Mouse (Mus musculus): ENCODE data around the gene Brd7.

Gene Brd7

DNA sequence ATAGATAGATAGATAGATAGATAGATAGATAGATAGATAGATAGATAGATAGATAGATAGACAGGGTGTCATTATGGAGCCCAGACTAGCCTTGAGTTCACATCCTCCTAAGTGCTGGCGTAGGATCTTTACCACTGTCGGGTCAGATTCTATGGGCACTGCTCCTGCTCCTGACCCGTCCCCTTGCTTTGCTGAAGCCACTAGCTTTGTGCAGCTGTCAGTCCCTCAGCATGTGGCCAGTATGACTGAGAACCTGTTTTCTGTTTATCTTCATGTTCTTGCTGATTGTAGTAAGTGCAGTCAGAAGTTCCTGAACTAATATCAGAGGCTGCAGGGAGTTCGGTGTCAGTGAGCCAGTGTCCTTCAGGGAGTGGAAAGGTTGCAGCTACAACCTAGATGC, 54.3 kb downstream of the Brd7 start:
- DNase-seq = no peak

DNA sequence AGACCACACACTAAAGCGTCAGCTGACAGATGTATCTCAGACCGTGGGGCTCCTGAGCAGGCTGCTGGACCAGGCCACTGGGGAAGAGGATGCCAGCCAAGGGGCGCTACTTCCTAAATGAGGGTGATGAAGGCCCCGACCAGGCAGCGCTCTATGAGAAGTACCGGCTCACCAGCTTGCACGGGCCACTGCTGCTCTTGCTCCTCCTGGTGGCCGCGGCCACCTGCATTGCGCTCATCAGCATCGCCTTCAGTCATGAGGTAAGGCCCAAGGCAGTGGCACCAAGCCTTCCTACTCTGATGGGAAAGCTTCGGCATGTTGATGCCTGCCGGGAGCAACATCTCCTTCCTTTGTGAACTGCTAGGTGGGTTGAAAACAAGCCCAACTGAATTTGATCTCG, 55.5 kb downstream of the Brd7 start:
- peak; percentile 54 to 69 for DNase-seq

DNA sequence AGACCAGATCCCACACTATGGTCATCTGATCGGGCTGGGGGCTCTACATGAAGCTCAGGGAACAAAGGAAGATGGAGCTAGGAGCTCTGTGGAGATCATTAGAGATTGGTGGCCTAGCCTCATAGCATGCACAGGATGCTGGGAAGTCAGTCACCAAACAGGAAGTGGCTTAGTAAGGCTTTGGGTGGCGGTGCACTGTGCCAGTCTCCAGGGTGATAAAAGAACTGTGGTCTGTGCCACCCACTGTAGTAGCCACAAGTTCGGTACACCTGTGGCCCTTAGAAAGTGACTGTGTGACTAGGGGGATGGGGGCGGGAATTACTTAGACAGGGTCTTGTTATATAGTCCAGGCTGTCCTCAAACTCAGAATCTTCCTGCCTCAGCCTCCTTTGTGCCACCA, 56.2 kb downstream of the Brd7 start:
- DNase-seq = no peak

DNA sequence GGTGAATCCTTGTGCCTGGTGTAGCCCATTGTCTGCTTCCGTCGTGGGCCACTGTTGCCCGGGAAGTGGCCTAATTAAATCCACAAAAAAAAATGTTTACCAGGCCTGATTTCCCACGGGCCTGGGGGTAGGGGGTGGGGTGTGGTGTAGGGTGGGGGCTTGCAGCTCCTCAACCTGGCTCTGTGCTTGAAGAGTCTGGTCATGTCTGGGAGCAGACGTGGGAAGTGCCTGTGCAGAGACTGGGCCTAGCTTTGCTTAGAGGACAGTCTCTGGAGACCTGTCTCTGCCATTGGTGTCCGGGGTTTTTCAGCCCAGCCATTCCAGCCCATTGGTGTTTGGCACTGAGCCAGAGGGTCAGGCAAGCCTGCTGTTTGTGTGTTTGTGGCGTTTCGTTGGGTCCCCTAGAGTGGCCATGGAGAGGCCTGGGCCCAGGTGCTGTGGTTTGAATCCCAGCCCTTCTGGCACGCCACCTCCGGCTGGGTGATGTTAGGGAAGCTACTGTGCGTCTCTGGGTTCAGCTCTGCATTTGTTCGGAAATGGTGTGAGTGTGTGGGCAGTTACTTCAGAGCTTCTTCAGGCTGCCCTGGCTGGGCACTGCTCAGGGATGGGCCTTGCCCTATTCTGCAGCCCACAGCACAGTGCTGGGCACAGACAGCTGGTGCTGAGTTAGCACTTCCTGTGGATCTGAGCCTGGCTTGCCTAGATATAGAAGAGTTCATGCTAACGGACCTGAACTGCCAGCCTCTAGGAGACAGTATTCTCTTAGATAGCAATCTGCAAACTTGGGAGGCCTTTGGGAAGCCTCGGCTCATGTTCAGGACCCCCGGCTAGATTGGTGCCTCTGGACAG, 60.2 kb downstream of the Brd7 start:
- peak; percentile 36 to 41 for DNase-seq

DNA sequence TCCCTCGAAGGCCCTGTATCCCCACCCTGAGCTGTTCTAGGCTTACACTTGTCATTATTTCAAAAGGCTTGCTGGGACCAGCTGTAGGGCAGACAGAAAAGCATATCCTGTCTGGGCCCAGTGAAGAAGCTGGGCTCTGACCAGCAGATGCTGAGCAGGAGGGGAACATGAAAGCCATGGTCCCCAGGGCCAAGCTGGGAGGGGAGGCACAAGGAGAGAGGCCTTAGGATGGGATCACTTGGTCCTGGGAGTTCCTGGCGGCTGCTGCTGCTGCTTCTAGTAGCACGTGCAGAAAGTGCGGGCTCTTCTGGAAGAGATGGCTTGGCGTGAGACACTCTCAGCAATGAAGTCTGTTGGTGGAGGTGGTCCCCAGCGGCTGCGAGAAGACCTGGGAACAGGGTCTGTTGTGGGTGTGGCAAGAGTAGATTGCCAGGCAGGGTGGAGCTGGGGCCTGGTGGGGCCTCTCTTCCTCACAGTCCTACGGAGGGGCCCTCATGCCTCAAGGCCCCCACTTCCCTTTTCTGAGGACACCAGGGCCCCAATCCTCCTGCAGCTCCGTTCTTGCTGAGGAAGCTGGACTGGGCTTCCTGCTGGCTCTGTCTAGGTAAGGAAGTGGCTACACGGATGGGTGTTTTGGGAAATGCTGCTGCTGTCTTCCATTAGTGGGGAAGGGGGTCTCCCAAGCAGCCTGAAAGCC, 61.9 kb downstream of the Brd7 start:
- DNase-seq = no peak

DNA sequence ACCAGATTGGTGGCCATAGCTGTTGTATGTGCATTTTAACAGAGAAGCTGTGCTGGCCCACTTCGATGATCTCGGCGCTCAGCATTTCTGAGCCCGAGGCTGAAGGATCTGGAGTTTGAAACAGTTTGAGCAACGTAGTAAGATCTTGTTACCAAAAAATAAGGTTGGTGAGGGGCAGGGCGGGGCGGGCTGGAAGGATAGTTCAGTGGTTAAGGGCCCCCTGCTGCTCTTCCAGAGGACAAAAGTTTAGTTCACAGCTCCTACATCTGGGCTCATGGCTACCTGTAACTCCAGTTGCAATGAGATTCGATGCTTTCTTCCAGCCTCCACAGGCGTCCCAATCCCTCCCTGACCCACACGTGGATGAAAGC, 63.3 kb downstream of the Brd7 start:
- no peak for DNase-seq

DNA sequence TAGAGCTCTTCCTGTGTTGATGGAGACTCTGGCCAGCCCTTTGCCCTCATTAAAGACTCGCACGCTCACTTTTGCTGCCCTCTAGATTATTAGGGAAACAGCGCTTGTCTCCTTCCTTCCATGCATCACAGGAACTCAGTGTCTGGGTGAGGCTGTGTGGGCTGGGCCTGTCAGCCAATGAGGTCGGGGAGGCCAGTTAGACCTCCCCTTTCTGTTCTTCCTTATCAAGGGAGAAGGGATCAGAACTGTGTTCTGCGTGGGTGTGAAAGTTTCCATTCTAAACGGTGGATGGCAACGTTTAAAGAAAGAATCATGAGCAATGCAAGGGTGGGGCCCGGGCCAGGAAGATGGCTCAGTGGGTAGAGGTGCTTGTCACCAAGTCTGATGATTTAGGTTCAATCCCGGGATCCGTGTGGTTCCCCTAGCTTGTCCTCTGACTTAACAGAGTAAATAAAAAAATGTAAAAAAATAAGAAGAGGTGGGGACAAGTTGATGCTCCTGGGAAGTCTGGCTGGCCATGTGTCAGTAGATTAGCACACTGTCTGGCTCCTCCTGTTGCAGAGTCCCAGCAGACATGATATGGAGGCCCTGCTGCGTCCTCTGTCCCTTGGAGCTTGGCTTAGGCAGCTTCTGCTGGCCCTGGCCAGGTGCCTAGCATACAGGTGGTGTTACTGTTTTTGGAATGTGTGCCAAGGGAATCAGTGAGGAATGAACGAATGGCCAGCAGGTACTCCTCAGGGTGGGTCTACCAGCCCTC, 63.8 kb downstream of the Brd7 start:
- peak; percentile 23 to 40 for DNase-seq

DNA sequence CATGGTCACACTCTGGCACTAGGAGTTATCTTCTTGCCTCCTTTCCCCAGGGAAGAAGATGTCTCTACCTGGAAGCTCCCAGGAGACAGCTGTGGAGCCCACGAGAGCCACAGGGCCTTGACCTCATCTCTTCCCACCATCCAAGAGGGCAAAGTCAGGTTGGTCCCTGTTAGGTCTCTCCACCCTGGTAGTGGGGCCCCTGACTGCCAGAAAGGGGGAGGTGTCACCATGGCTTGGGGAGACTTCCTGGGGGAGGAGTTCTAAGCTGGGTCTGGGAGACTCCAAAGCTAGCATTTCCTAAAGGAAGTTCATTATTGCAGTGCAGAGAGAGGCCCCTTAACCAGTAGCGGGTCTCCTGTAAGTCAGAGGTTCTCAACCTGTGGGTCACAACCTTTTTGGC, 67.0 kb downstream of the Brd7 start:
- no peak for DNase-seq

DNA sequence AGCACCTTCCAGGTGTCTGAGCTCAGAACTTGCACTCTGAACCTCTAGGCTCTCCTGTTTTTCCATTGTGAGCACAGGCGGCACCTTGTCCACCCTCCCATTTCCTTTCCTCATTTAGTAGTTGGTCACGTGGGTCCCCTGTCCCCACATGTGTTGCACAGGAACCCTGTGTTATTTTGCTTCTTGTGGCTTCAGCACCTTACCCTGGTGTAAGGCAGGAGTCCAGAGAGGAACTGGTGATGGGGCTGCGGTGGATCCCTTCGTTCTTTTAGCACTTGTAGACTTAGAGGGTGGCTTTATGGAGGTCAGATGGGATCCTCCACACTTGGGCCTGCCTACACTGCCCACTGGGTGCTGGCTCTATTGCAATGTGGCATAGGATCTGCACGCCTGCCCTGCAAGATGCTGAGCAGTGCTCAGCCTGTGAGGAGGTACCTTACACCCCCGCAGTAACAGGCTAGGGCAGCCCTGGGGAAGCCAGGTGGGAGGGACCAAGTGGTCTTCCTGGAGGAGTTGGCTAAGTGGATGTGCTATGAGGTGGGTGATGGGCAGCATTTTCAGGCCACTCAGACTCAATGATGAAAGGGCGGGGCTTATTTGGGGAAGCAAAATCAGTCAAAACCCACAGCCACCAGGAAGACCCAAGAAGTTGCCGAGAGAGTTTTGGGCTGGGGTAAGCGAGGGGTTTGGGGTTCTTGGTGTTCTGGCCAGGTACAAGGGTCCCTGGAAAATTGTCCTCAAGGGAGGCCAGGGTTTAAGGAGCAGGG, 68.2 kb downstream of the Brd7 start:
- DNase-seq = no peak

DNA sequence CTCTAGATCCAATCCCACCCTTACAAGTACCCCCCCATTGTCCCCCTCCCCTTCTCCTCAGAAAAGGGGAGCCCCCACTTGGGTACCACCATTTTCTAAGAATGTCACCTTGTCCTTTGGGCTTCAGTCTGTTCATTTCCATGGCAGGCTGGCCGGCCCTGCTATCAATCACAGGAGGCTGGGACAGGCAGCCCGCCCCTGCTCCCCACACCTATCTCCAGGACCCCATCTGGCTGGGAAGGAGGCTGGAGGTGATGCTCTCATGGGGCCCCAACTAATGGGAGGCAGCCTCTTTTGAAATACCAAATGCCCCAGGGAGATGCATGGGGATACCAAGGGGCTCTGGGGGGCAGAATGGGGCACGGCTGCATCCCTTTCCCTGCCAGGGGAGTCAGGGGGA, 69.1 kb downstream of the Brd7 start:
- DNase-seq = no peak

DNA sequence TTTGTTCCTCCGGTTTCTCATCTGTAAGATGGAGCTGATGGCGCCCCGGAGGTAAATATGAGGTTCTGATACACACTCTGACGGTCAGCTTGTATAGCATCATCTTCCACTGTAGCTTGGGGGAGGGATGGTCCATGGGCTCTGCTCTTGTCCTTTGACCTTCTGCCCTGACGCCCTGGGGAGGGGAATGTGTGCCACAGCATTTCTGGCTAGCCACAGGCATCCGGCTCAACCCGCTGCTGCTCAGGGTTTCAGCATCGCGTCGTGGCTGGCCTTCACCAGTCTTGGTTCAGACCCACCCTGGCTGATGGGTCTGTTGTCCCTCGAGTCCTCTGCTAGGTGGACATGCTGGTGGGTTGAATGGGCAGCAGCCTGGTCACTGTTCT, 70.7 kb downstream of the Brd7 start:
- no peak for DNase-seq

DNA sequence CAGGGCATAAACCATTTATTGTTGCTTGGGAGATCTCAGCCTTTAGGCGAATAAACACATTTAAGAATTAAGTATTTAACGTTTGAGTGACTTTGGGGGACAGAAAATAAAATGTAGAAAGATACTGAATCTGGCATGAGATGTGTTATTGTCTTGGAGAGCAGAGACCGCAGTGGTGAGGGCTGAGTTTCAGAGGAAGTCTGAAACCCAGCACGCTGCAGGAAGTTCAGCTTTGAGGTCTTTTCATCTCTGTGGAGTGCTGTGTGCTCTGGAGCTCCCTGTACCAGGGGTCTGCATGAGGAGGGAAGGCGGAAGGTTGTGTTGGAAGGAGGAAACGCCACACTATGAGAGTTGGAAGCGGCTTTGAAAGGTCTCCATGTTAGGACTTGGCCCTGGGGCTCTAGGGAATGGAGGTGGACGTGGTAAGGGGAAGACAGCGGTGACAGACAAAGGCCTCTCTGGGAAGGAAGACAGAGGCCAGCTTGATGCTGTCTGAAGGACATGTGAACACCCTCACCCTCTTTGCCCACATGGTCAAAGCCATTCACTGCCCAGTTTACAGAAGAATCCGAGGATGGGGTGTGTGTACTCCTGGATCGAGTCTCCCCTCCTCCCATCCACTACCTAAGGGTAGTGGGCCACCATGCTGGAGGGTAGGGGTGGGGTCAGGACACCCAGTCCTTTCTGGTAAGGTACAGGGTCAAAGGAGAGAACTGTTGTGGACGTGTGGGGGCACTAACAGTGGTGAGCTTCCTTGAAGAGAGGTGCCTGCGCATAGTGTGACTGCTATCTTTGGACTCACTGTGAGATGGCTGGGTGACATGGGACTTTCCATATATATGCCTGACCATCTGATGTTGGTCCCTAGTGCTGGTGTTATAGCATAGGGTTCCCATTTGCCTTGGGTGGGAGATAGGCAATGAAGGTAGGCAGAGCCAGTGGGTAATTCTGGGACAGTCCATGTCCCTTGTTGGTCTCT, 71.4 kb downstream of the Brd7 start:
- DNase-seq = no peak

DNA sequence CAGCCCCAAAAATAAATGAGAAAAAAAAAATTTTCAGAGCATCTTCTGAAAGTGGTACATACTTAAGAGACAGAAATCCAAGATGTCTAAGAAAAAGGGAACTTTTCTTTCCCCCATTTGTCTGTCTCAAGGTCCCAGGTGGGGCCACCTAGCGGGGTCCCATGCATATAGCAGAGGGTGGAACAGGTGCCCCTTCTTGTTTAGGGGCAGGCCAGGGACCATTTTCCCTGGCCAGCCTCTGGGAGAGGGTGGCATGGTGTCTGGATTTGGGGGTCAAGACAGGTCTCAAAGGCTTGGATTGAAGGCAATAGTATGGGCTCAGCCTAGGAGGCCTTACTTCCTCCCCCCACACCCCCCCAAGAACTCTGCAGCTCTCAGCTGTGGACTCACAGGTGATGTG, 72.1 kb downstream of the Brd7 start:
- no peak for DNase-seq

DNA sequence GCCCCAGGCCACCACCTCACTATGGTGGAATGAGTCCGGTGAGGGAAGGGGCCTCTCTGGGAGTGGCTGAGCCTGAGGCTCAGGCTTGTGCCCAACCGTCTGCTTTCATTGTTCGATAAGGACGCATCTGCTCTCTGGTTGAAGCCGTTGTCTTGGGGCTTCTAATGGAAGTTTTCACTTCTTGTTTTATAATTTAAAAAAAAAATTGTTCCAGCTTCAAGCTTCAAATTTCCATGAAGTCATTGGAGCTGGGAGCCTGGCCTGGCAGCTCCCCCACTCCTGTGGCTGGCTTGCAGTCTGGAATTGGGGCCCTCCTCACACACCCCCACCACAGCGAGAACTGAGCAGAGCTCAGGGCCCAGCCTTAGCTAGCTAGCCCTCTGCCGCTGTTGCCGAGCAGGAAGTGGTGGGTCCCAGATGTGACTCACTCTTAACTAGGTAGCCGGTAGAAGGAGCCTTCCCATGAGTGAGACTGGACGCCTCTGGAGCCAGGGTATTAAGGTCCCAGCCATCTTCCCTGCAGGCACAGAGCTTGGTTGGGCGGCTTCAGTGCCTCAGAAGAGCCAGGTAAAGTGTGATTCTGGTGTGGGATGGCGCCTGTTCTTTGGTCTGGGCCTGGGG, 73.3 kb downstream of the Brd7 start:
- DNase-seq = peak in 1 of 2 experiments; percentile 38

DNA sequence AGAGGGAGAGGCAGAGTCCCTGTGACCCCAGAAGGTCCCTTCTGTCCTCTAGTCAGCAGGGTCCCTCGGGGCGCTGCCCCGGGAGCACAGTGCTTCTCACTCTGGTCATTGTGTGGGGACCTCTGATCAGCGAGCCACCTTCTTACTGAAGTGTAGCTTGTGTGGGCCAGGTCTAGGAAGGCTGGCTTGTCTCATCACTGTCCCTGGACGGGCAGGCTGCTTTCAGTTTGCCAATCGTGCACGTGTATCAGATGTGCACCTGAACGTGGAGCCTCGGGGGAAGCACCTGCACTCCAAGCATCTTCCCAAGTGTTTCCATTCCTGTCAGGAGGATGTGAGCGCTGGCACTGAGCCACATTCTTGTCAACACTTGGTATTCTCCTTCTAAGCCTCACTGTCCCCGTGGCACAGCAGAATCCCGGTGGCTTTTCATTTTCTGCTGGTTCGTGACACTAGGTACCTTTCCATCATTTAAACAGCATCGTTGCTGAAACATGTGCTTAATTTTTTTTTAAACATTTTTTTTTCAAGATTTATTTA, 75.5 kb downstream of the Brd7 start:
- DNase-seq = no peak

DNA sequence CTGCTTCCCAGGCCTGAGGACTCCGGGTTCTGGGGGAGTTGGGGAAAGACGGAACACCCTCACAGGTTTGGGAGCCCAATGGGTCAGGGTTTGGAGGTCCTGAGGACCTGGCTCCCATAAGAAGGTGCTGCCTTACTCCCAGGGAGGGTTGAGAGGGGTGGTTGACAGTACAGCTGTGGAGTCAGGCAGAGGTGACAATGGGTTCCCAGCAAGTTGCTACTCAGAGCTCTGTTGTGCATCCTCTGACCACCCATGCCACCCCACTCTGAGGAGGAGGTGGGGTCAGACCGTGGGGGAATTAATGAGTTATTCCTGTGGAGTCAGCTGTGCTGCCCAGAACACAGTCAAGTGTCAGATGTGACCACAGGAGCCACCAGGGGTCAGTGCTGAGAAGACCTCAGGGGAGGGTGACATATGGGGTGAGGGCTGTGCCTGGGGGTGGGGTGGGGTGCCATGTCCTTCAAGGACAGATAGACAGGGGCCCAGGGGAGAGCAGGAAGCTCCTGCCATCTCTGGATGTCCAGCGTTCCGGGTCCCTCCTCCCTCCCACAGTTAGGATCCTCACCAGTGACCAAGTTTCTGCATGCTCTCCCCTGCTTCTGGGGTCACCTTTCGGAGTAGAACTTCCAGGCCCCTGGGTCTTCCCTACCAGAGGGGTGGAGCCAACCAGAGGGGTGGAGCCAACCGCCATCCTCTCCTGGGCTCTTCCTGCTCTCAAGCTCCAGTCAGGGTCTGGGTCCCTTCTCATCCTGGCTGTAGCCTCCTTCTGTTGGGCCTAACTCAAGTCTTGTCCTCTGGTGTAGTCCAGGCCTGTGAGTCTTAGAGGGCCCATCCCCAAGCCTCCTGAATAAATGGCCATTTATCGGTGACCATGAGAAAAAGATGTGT, 76.3 kb downstream of the Brd7 start:
- DNase-seq = no peak

DNA sequence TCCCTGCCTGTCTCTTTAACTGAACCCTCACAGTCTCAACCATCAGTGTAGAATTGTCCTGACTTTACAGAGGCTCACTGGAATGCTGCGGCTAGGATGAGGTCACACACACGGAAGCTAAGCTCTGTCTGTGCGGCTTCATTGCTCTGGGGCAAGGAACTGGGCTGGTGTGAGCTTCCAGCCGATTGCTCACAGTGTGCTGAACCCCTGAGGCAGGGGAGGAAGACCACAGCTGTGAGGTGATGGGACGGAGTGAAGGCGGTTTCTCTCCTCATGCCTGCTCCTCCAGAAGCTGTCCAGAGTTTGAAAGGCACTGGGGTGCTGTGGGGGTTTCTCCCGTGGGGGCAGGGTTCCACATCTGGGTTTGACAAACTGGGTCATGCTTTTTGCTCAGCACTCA, 77.3 kb downstream of the Brd7 start:
- no peak for DNase-seq

DNA sequence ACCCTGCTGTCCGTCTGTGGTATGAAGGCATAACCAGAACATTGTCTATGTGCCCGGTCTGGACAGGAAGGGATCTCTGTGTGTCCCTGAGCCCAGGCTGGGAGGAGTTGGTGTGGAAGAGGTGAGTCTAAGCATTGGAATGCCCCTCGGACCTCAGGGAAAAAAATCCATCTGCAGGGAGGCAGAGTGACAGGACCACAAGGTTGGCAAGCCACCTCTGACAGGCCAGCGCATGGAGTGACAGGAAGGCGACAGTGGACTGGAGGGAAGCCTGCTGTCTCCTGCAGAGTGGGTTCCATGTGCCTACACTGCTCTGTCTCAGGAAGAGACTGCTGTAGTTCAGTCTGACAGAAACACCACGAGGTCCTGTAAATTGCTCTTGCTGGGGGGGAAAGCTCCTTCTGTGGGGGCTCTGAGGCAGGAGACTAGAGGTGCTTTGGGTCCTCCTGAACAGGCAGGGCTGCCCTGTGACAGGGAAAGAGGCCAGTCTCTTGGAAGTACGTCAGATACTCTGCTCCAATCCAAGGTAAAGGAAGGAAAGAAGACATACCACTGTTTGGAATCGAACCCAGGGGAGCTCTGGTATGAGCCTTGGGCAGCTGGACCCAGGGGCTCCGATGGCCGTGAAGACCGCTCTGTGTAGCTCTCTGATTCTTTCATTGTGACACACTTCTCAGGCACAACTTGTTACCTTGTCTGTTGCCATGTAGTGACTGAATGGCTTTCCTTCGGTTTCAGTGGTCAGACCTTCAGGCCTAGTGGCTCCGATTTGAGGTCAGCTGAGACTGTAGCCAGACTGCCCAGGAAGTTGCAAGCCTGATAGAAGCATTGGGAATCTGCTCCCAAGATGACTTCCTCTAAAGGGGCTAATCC, 78.5 kb downstream of the Brd7 start:
- DNase-seq = no peak

DNA sequence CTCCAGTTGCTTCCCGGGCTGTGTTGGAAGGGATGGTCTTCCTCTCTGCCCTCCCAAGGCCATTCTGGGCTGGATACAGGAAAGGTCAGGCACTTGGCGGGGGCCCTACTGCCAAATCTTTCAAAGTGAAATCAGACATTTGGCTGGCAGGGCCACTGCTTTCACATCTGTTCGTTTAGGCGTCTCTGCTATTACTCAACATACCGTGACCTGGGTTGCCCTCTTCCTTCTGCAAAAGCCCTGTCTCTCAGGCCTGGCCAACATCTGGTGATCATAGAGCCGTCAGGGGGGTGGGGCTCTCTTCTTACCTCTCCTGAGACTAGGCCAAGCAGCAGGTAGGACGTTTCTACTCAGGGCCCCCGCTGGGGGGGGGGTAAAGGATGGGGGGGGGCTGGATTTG, 79.3 kb downstream of the Brd7 start:
- peak in 1 of 2 experiments; percentile 43 for DNase-seq
